Mouse (Mus musculus) heart, postnatal 0 days (tissue): ENCODE measurements around the gene Dbnl. TPM values are rescaled to one million over a fixed set of nuclear protein-coding genes. Genes with fewer than 3 reads are reported as not detected.

Experiments
- ATAC-seq: fragments of 200-750 bp; cut with Nextera tagmentation; 2 replicates; pipeline ENCODE4 v1.8.0; 2017; ENCODE audit warnings: low read depth, moderate number of reproducible peaks, moderate library complexity; ENCODE audit not compliant: insufficient read depth
- DNase-seq: peaks from one replicate; pipeline ENCODE4 v3.0.0-alpha.2; 2016; ENCODE audit warnings: low spot score
- H3K27ac ChIP-seq: fragments of 300-500 bp; sonication (generic); 2 replicates; pipeline ENCODE4 v1.5.1; 2014; ENCODE audit warnings: low read depth, mild to moderate bottlenecking
- H3K27me3 ChIP-seq: fragments of 300-500 bp; sonication (generic); 2 replicates; pipeline ENCODE4 v1.6.1; 2014; ENCODE audit warnings: low read length, mixed read lengths; ENCODE audit not compliant: control insufficient read depth, insufficient read depth
- H3K36me3 ChIP-seq: fragments of 300-500 bp; sonication (generic); replicated peaks from 2 replicates; pipeline ENCODE4 v1.6.1; 2014; ENCODE audit warnings: low read length, mixed read lengths; ENCODE audit not compliant: control insufficient read depth, insufficient read depth
- H3K4me1 ChIP-seq: fragments of 300-500 bp; sonication (generic); 2 replicates; pipeline ENCODE4 v1.6.1; 2014; ENCODE audit warnings: antibody characterized with exemption; ENCODE audit not compliant: control insufficient read depth, insufficient read depth
- H3K4me2 ChIP-seq: fragments of 300-500 bp; sonication (generic); 2 replicates; pipeline ENCODE4 v1.6.1; 2014; ENCODE audit warnings: low read depth, mild to moderate bottlenecking, low read length, moderate library complexity
- H3K4me3 ChIP-seq: fragments of 300-500 bp; sonication (generic); 2 replicates; pipeline ENCODE4 v1.5.1; 2014; ENCODE audit warnings: low read depth, low read length
- H3K9ac ChIP-seq: fragments of 300-500 bp; sonication (generic); replicated peaks from 2 replicates; pipeline ENCODE4 v1.6.1; 2014; ENCODE audit warnings: low read depth, low read length, mixed read lengths
- H3K9me3 ChIP-seq: fragments of 300-500 bp; sonication (generic); replicated peaks from 2 replicates; pipeline ENCODE4 v1.6.1; 2016; ENCODE audit warnings: low read length; ENCODE audit not compliant: control insufficient read depth
- CTCF ChIP-seq: IDR thresholded peaks from 2 replicates; pipeline ENCODE4 v1.5.1; 2016; ENCODE audit warnings: antibody characterized with exemption, control low read depth, low read depth
- EP300 ChIP-seq: IDR thresholded peaks from 2 replicates; pipeline ENCODE4 v1.6.1; 2016; ENCODE audit warnings: antibody characterized with exemption, low read depth
- WGBS: fragments of 180-500 bp; shearing (Covaris S2); extraction: QIAGEN DNeasy Blood & Tissue Kit; methylation state at CpG from one replicate; pipeline ENCODE4 v1.1.7; 2014; 5-methylcytosine and 5-hydroxymethylcytosine counted together
- polyA plus RNA-seq: library from polyadenylated mRNA; unstranded; fragments of >200 nt; fragmentation: Nextera tagmentation; extraction: Ambion mirVana; gene quantifications from 2 replicates; pipeline ENCODE4 v1.2.1, GENCODE M21; 2015
- total RNA-seq: library from RNA; depleted of rRNA; stranded (reverse); fragments of >200 nt; gene quantifications from 2 replicates; pipeline ENCODE4 v1.2.3, GENCODE M21; 2014; ENCODE audit warnings: low replicate concordance

The Dbnl gene
- total and polyA plus RNA-seq, 2 experiments from 2014 or later = 32.1 to 45.2 TPM

DNA sequence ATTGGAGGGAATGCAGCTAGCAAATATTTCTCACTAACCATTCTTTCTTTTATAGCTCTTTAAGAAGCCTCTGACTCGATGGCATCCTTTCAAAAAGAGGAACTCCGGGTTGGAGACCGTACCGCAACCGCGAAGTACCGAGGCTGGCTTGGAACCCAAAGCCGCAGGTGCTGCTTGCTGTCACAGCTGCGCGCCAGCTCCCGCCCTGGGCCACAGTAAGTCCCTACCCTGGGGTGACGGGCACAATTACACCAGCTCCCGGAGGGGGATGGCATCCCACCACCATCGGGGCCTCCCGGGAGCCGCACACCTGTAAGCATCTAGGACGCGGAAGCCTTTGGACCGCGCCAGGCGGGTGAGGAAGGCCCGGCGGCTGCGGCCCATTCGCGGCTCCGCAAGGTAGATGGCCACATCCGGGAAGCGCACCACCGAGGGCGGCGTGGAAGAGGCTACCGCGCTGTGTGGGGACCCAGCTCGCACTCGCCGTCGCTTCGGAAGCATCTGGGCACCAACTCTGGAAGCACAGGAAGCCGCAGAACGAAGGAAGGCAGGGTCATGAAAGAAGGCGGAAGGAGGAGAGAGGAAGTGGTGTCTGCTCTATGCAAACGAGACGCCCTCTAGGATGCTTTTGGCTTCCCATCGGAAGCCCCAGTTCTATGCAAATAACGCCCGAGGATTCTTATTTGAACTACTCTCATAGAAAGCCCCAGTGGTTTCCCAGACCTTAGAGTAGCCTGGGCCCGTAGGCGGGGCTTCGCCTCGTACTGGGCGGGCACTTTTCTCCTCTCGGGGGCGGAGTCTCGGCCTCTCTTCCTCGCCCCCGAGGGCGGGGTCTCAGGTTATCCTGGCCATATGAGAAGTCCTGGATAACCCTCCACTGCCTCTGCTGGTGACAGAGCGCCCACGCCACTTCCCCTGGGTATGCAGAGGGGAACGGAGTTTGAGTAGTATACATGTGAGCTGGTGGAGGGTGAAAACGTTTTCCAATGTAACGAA, 49.3 kb downstream of the Dbnl start, which contains the start of gene Polm:
TSS of gene Polm (minus strand) at position 766 of the 996 bp plus-strand sequence.
- DNase-seq (peak; percentile 97), ATAC-seq (peak; percentile 95)
- H3K4me2 ChIP-seq = peak within 1 kb of the TSS; percentile 93
- 1% methylated on average over 63 of the region's 63 CpGs for WGBS
- no peaks in the 10 kb centered on the region for H3K9me3 ChIP-seq
- H3K27me3 ChIP-seq = no peaks in the 10 kb centered on the region
- H3K4me3 ChIP-seq = peak within 1 kb of the TSS; percentile 71
- peak within 1 kb of the TSS; percentile 82 for H3K9ac ChIP-seq
- H3K36me3 ChIP-seq = peaks cover 17% of the 10 kb centered on the region; the same call in 1 of the 2 replicates
- TF ChIP-seq CTCF (peak; percentile 81), EP300 (no peak)
- H3K4me1 ChIP-seq = peaks cover 4% of the 10 kb centered on the region; the same call in 1 of the 2 replicates
- peak within 1 kb of the TSS; percentile 77 for H3K27ac ChIP-seq

DNA sequence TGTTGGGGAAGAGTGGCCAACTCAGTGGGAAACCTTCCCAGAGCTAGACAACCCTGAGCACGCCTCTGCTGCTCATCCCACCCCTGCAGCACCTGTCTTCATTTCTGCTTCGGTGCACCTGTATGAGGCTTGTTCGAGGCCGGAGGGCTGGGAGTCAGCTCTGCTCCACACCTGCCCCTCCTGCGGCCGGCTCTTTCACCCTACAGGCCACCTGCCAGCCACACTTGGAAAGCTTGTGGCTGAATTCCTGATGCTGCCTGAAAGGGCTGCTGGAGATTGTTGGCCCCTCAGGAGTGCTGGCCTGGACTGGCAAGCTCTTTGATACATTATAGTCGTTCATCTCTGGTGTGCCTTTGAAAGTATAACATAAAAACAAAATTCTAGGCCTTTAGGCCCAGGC, 52.1 kb downstream of the Dbnl start:
- Histone ChIP-seq H3K27ac (no peak overlapping the region), H3K4me3 (no peak overlapping the region), H3K9me3 (no peaks in the 10 kb centered on the region), H3K36me3 (no peaks in the 10 kb centered on the region), H3K4me1 (peaks cover 4% of the 10 kb centered on the region; the same call in 1 of the 2 replicates), H3K9ac (no peak overlapping the region), H3K27me3 (no peaks in the 10 kb centered on the region), H3K4me2 (no peak overlapping the region)
- DNase-seq = no peak
- ATAC-seq = no peak
- WGBS = 80% methylated on average over 7 of the region's 7 CpGs
- TF ChIP-seq CTCF (no peak), EP300 (no peak)

DNA sequence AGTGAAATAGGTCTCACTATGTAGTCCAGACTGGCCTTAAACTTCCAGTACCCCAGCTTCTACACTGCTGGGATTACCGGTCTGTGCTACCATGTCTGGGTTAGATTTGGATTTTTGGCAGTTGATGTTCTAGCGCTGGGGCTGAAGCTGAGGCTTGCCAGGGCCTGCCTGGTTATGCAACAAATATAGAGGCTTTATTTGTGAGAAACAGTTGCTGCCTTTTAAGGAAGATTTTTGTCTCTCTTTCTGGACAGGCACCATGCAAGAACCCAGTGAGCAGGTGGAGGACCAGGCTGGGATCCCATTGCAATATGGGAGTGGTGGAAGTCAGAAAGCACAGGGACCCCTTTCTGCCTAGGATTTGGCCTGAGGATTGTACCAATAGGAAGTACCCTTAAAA, 53.5 kb downstream of the Dbnl start:
- TF ChIP-seq EP300 = no peak
- TF ChIP-seq CTCF = no peak
- peaks cover 8% of the 10 kb centered on the region; the same call in 1 of the 2 replicates for H3K4me1 ChIP-seq
- 83% methylated on average over 2 of the region's 2 CpGs for WGBS
- no peak overlapping the region for H3K4me3 ChIP-seq
- H3K4me2 ChIP-seq = no peak overlapping the region
- no peak for ATAC-seq
- H3K27me3 ChIP-seq = no peaks in the 10 kb centered on the region
- H3K9ac ChIP-seq = no peak overlapping the region
- DNase-seq = no peak
- no peaks in the 10 kb centered on the region for H3K36me3 ChIP-seq
- no peaks in the 10 kb centered on the region for H3K9me3 ChIP-seq
- H3K27ac ChIP-seq = no peak overlapping the region

DNA sequence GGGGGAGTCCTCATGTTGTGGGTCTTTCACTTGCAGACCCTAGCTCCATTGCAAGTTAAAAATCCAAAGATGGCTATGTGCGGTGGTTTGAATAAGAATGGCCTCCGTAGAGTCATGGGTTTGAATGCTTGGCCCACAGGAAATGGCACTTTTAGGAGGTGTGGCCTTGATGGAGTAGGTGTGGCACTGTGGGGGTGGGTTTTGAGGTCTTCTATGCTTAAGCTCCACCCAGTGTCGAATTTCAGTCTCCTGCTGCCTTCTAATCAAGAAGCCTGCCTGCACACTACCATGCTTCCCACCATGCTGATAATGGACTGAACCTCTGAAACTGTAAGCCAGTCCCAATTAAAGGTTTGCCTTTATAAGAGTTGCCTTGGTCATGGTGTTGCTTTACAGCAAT, 54.8 kb downstream of the Dbnl start:
- Histone ChIP-seq H3K27me3 (no peaks in the 10 kb centered on the region), H3K9me3 (no peaks in the 10 kb centered on the region), H3K4me3 (no peak overlapping the region), H3K36me3 (no peaks in the 10 kb centered on the region), H3K4me1 (peaks cover 4% of the 10 kb centered on the region; the same call in 1 of the 2 replicates), H3K27ac (no peak overlapping the region), H3K4me2 (no peak overlapping the region), H3K9ac (no peak overlapping the region)
- DNase-seq (no peak), ATAC-seq (no peak)
- 79% methylated on average over 3 of the region's 3 CpGs for WGBS
- TF ChIP-seq CTCF (no peak), EP300 (no peak)

DNA sequence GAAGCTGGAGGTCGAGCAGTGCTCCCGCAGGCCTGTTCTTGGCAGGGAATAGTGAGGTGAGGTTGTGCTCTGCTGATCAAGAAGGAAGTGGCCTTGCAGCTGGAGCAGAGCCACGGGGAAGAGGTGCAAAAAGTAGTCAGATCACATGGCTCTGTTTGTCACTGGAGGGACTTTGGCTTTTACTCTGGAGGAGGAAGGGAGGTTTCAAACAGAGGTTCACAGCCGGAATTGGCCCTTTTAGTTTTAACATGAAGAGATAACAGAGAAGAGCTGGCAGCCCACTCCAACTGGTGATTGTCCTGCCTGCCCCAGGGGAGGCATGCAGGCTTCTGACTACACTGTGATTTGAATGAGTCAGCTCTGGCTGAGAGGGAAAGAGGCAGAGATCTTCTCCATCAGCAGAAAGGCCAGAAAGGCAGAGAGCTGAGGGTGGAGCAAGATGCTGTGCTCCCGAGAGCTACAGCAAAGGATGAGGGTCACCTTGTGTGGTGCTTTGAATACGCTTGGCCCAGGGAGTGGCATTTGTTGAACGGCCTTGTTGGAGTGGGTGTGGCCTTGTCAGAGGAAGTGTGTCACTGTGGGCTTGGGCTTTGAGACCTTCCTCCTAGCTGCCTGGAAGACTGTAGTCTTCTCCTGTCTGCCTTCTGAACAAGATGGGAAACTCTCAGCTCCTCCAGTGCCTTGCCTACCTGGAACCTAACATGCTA, 58.5 kb downstream of the Dbnl start:
- Histone ChIP-seq H3K4me2 (no peak overlapping the region), H3K9me3 (no peaks in the 10 kb centered on the region), H3K27ac (peak overlapping the region; percentile 47), H3K4me1 (peaks cover 19% of the 10 kb centered on the region), H3K36me3 (no peaks in the 10 kb centered on the region), H3K4me3 (no peak overlapping the region), H3K9ac (no peak overlapping the region), H3K27me3 (no peaks in the 10 kb centered on the region)
- WGBS = 27% methylated on average over 7 of the region's 7 CpGs
- no peak for TF ChIP-seq EP300
- TF ChIP-seq CTCF = no peak
- ATAC-seq (peak; percentile 66), DNase-seq (peak; percentile 52)
